10 mouse cellular contexts compared by ENCODE assay signal in genomic region chr14:43812458-43812857, GRCm38 (mm10). TPM values are rescaled to one million over a fixed set of nuclear protein-coding genes. Genes with fewer than 3 reads are reported as not detected.
DNase-seq lines count a peak whose midpoint lies in the region; ATAC-seq and TF ChIP-seq lines count a peak whose summit lies in the region.
"Not testable (repeated sequence)": the region's sequence is repeated elsewhere in the genome, so short reads cannot be mapped to it uniquely, and the experiment has no call there.
"Had no signal": no experiment of that assay in that cellular context is flagged by ENCODE, and none has a peak within 500 bp of the region (broad histone marks: within the 10 kb centered on the region; RNA-seq: fewer than 3 reads in every experiment).

No protein-coding gene starts in this region.

- not testable (repeated sequence) for H3K36me3 ChIP-seq in forebrain, embryonic 14.5 days (ENCODE audit: control insufficient read depth, insufficient read depth, low read length); hindbrain, postnatal 0 days (ENCODE audit: insufficient read depth, low read length)

- ATAC-seq in forebrain, embryonic 14.5 days; hindbrain, postnatal 0 days: not testable (repeated sequence)

- TF ChIP-seq POLR2A in cerebellum, adult 2 months (IDR thresholded peaks at IDR 0.05; ENCODE audit: borderline replicate concordance, insufficient read depth, low read length) = not testable (repeated sequence)

- not testable (repeated sequence) for H3K4me1 ChIP-seq in cerebellum, adult 2 months (ENCODE audit: control insufficient read depth, insufficient read depth, low read length); forebrain, embryonic 14.5 days (ENCODE audit: control insufficient read depth, insufficient read depth, low read length); hindbrain, postnatal 0 days (ENCODE audit: insufficient read depth, low read length)

- not testable (repeated sequence) for H3K9me3 ChIP-seq in forebrain, embryonic 14.5 days (replicated peaks; ENCODE audit: control insufficient read depth, low read length); hindbrain, postnatal 0 days (ENCODE audit: low read length)

- peak; percentile 24; the same call in 1 of the 2 replicates for TF ChIP-seq CTCF in cerebellum, adult 2 months (IDR thresholded peaks at IDR 0.05; ENCODE audit: borderline replicate concordance, insufficient read depth, low read depth, low read length)
- TF ChIP-seq CTCF in hindbrain, postnatal 0 days (IDR thresholded peaks at IDR 0.05; ENCODE audit: low read depth) = peak; percentile 60

- DNase-seq in Muller cell, postnatal 12 days (ENCODE audit: inconsistent ontology term) = peak; percentile 11
- DNase-seq in cerebellum, adult 2 months = peak; percentile 2 to 16
- DNase-seq in forebrain, embryonic 14.5 days (ENCODE audit: low spot score) = peak; percentile 64
- DNase-seq in hindbrain, postnatal 0 days (ENCODE audit: low spot score) = peak; percentile 28
- peak; percentile 14 to 25 for DNase-seq in layer of hippocampus, postnatal 36 days
- DNase-seq in lung, postnatal 10 days = peak; percentile 11
- peak; percentile 39 to 54 for DNase-seq in right cerebral cortex, postnatal 10 days (ENCODE audit: low spot score in 2 of 2)
- peak; percentile 23 for DNase-seq in yolk sac, embryonic 10.5 days (ENCODE audit: low spot score)

- not testable (repeated sequence) for H3K4me3 ChIP-seq in cerebellum, adult 2 months (replicated peaks; ENCODE audit: insufficient read depth, low read depth, low read length); forebrain, embryonic 14.5 days (ENCODE audit: low read depth, low read length); hindbrain, postnatal 0 days (ENCODE audit: low read length)

- H3K27me3 ChIP-seq in cerebellum, adult 2 months (ENCODE audit: control insufficient read depth, insufficient read depth, low read length); forebrain, embryonic 14.5 days (replicated peaks; ENCODE audit: control insufficient read depth, insufficient read depth, low read length); hindbrain, postnatal 0 days (ENCODE audit: insufficient read depth, low read length): not testable (repeated sequence)

- H3K4me2 ChIP-seq in forebrain, embryonic 14.5 days (ENCODE audit: low read length); hindbrain, postnatal 0 days (ENCODE audit: low read depth, low read length): not testable (repeated sequence)

- WGBS in cerebellum, adult 2 months = 55% methylated on average over 8 of the region's 9 CpGs
- WGBS in forebrain, embryonic 14.5 days = 69% methylated on average over 4 of the region's 9 CpGs
- WGBS in hindbrain, postnatal 0 days = 61% methylated on average over 8 of the region's 9 CpGs

- H3K9ac ChIP-seq in forebrain, embryonic 14.5 days (ENCODE audit: low read length); hindbrain, postnatal 0 days (replicated peaks; ENCODE audit: low read length): not testable (repeated sequence)

- H3K27ac ChIP-seq in cerebellum, adult 2 months (ENCODE audit: insufficient read depth, low read length); forebrain, embryonic 14.5 days (ENCODE audit: low read depth, low read length); hindbrain, postnatal 0 days: not testable (repeated sequence)

RNA-seq across cellular contexts. Expression of gene Gm8180, which starts 27.9 kb away (rescaled TPM):
- polyA plus RNA-seq in cerebellum, adult 2 months (2012; rRNA removed) = not detected in 2 replicates
- not detected in 2 replicates for polyA plus RNA-seq in forebrain, embryonic 14.5 days (2014; fragmentation: Nextera tagmentation; extraction: Ambion mirVana)
- not detected in 2 replicates for total RNA-seq in hindbrain, postnatal 0 days (2014; rRNA removed)
- polyA plus RNA-seq in hindbrain, postnatal 0 days (2015; fragmentation: Nextera tagmentation; extraction: Ambion mirVana) = not detected in 2 replicates
- total RNA-seq in layer of hippocampus, postnatal 36 days (2021) = not detected
- total RNA-seq: layer of hippocampus, adult 18-20 months had no signal
- polyA plus RNA-seq: heart, embryonic 11.5 days had no signal

Comparison
In these comparisons a context has a peak if more than half of its experiments do, and no peak if none do; other contexts are left out.
1. DNase-seq: peak in every context shown above with its lines; median percentile 64 in forebrain, embryonic 14.5 days; 46 in right cerebral cortex, postnatal 10 days; 28 in hindbrain, postnatal 0 days; 23 in yolk sac, embryonic 10.5 days; 20 in layer of hippocampus, postnatal 36 days; 11 in Muller cell, postnatal 12 days; 11 in lung, postnatal 10 days; 9 in cerebellum, adult 2 months.